Mouse (Mus musculus) c-Kit-positive CD71-positive TER-119-negative erythroid progenitor cells, embryonic 14.5 days (primary cell): ENCODE data around the gene Cryba2.

Experiments used
- DNase-seq: peaks from one replicate; pipeline ENCODE4 v3.0.0-alpha.2; 2013; ENCODE audit warnings: low read depth

Cryba2 gene

GRCm38 (mm10) chr1:74884196-74885141, 8.5 kb downstream of the Cryba2 start:
- no peak for DNase-seq

- no peak for DNase-seq
Observed at GRCm38 (mm10) chr1:74883441-74883840, 9.5 kb downstream of the Cryba2 start.

- DNase-seq: no peak
Observed at GRCm38 (mm10) chr1:74882828-74883227, 10.1 kb downstream of the Cryba2 start.

GRCm38 (mm10) chr1:74882055-74882734, 10.7 kb downstream of the Cryba2 start:
- DNase-seq: no peak

- peak; percentile 27 for DNase-seq
Observed at GRCm38 (mm10) chr1:74880785-74881360, 12.1 kb downstream of the Cryba2 start.

- no peak for DNase-seq
Observed at GRCm38 (mm10) chr1:74877199-74877598, 15.7 kb downstream of the Cryba2 start.

- DNase-seq: no peak
Observed at GRCm38 (mm10) chr1:74872218-74872617, 20.7 kb downstream of the Cryba2 start.

- DNase-seq: no peak
Observed at GRCm38 (mm10) chr1:74861783-74862182, 31.2 kb downstream of the Cryba2 start.

- no peak for DNase-seq
Observed at GRCm38 (mm10) chr1:74859223-74859984, 33.5 kb downstream of the Cryba2 start.

- DNase-seq: no peak
Observed at GRCm38 (mm10) chr1:74858805-74859204, 34.1 kb downstream of the Cryba2 start.

- peak; percentile 20 for DNase-seq
Observed at GRCm38 (mm10) chr1:74858171-74858719, 34.7 kb downstream of the Cryba2 start.

- DNase-seq: no peak
Observed at GRCm38 (mm10) chr1:74857677-74858076, 35.3 kb downstream of the Cryba2 start.

GRCm38 (mm10) chr1:74857201-74857600, 35.7 kb downstream of the Cryba2 start:
- no peak for DNase-seq

- no peak for DNase-seq
Observed at GRCm38 (mm10) chr1:74856791-74857190, 36.2 kb downstream of the Cryba2 start.

- no peak for DNase-seq
Observed at GRCm38 (mm10) chr1:74856439-74856720, 36.6 kb downstream of the Cryba2 start.

GRCm38 (mm10) chr1:74855651-74856438, 37.1 kb downstream of the Cryba2 start:
- DNase-seq: no peak

GRCm38 (mm10) chr1:74855156-74855555, 37.8 kb downstream of the Cryba2 start:
- DNase-seq: no peak

- peak; percentile 48 for DNase-seq
Observed at GRCm38 (mm10) chr1:74854306-74855056, 38.5 kb downstream of the Cryba2 start, which contains the start of gene Cdk5r2. TSS of gene Cdk5r2 (plus strand) at chr1:74854934.

GRCm38 (mm10) chr1:74851001-74851775, 41.8 kb downstream of the Cryba2 start:
- no peak for DNase-seq
